Mouse (Mus musculus) forebrain, embryonic 16.5 days (tissue): ENCODE data around the gene Car10. TPM values are rescaled to one million over a fixed set of nuclear protein-coding genes. Genes with fewer than 3 reads are reported as not detected.
A peak's percentile ranks its signal among the peaks of the same experiment; 100 is the strongest.

ENCODE experiments used
- ATAC-seq: fragments of 200-750 bp; cut with Nextera tagmentation; 2 replicates; pipeline ENCODE4 v1.8.0; 2017; ENCODE audit warnings: mild to moderate bottlenecking, moderate library complexity
- H3K27ac ChIP-seq: fragments of 300-500 bp; sonication (generic); 2 replicates; pipeline ENCODE4 v1.5.1; 2014; ENCODE audit warnings: low read length, control low read depth
- H3K27me3 ChIP-seq: fragments of 300-500 bp; sonication (generic); replicated peaks from 2 replicates; pipeline ENCODE4 v1.6.1; 2014; ENCODE audit warnings: low read length; ENCODE audit not compliant: control insufficient read depth, insufficient read depth
- H3K36me3 ChIP-seq: fragments of 300-500 bp; sonication (generic); 2 replicates; pipeline ENCODE4 v1.6.1; 2014; ENCODE audit not compliant: control insufficient read depth, insufficient read depth
- H3K4me1 ChIP-seq: fragments of 300-500 bp; sonication (generic); replicated peaks from 2 replicates; pipeline ENCODE4 v1.6.1; 2014; ENCODE audit warnings: low read length; ENCODE audit not compliant: control insufficient read depth, insufficient read depth
- H3K4me2 ChIP-seq: fragments of 300-500 bp; sonication (generic); 2 replicates; pipeline ENCODE4 v1.6.1; 2014; ENCODE audit warnings: mild to moderate bottlenecking, low read length, control low read depth
- H3K4me3 ChIP-seq: fragments of 300-500 bp; sonication (generic); replicated peaks from 2 replicates; pipeline ENCODE4 v1.5.1; 2014; ENCODE audit warnings: mild to moderate bottlenecking, low read length, control low read depth
- H3K9ac ChIP-seq: fragments of 300-500 bp; sonication (generic); replicated peaks from 2 replicates; pipeline ENCODE4 v1.6.1; 2014; ENCODE audit warnings: low read depth, low read length, control low read depth
- H3K9me3 ChIP-seq: fragments of 300-500 bp; sonication (generic); 2 replicates; pipeline ENCODE4 v1.6.1; 2016; ENCODE audit warnings: low read length; ENCODE audit not compliant: control insufficient read depth
- WGBS: fragments of 180-500 bp; shearing (Covaris S2); extraction: QIAGEN DNeasy Blood & Tissue Kit; methylation state at CpG from one replicate; pipeline ENCODE4 v1.1.7; 2014; 5-methylcytosine and 5-hydroxymethylcytosine counted together
- polyA plus RNA-seq: library from polyadenylated mRNA; unstranded; fragments of >200 nt; fragmentation: Nextera tagmentation; extraction: Ambion mirVana; gene quantifications from 2 replicates; pipeline ENCODE4 v1.2.1, GENCODE M21; 2015

The Car10 gene
- polyA plus RNA-seq, 1 experiment from 2014 or later = 18.6 TPM

- H3K4me3 ChIP-seq = no peak overlapping the region
- H3K4me1 ChIP-seq = no peaks in the 10 kb centered on the region
- no peak overlapping the region for H3K27ac ChIP-seq
- no peak overlapping the region for H3K9ac ChIP-seq
- no peaks in the 10 kb centered on the region for H3K27me3 ChIP-seq
- ATAC-seq = no peak
- H3K36me3 ChIP-seq = no peaks in the 10 kb centered on the region
- 89% methylated on average over 3 of the region's 3 CpGs for WGBS
- H3K4me2 ChIP-seq = no peak overlapping the region
- H3K9me3 ChIP-seq = no peaks in the 10 kb centered on the region
Measured at GRCm38 (mm10) chr11:93590652-93591051, 492.8 kb downstream of the Car10 start.

- H3K9ac ChIP-seq = no peak overlapping the region
- peak; percentile 20; the same call in 1 of the 2 replicates for ATAC-seq
- no peak overlapping the region for H3K27ac ChIP-seq
- H3K9me3 ChIP-seq = no peaks in the 10 kb centered on the region
- H3K4me2 ChIP-seq = no peak overlapping the region
- WGBS = 37% methylated on average over 2 of the region's 2 CpGs
- no peaks in the 10 kb centered on the region for H3K27me3 ChIP-seq
- H3K4me1 ChIP-seq = no peaks in the 10 kb centered on the region
- H3K4me3 ChIP-seq = no peak overlapping the region
- no peaks in the 10 kb centered on the region for H3K36me3 ChIP-seq
Measured at GRCm38 (mm10) chr11:93594033-93594432, 496.2 kb downstream of the Car10 start.

GRCm38 (mm10) chr11:93598175-93598574 is 500.3 kb downstream of the Car10 start:
- H3K36me3 ChIP-seq = no peaks in the 10 kb centered on the region
- H3K4me3 ChIP-seq = no peak overlapping the region
- no peak overlapping the region for H3K4me2 ChIP-seq
- 61% methylated on average over 4 of the region's 4 CpGs for WGBS
- H3K27ac ChIP-seq = no peak overlapping the region
- no peaks in the 10 kb centered on the region for H3K27me3 ChIP-seq
- no peaks in the 10 kb centered on the region for H3K4me1 ChIP-seq
- H3K9me3 ChIP-seq = no peaks in the 10 kb centered on the region
- no peak overlapping the region for H3K9ac ChIP-seq
- no peak for ATAC-seq

- no peak overlapping the region for H3K4me2 ChIP-seq
- ATAC-seq = no peak
- H3K27me3 ChIP-seq = no peaks in the 10 kb centered on the region
- H3K36me3 ChIP-seq = no peaks in the 10 kb centered on the region
- H3K27ac ChIP-seq = no peak overlapping the region
- H3K4me1 ChIP-seq = no peaks in the 10 kb centered on the region
- no peaks in the 10 kb centered on the region for H3K9me3 ChIP-seq
- H3K4me3 ChIP-seq = no peak overlapping the region
- 86% methylated on average over 3 of the region's 3 CpGs for WGBS
- H3K9ac ChIP-seq = no peak overlapping the region
Measured at GRCm38 (mm10) chr11:93599755-93600154, 501.9 kb downstream of the Car10 start.

GRCm38 (mm10) chr11:93603575-93603974 is 505.7 kb downstream of the Car10 start:
- H3K4me1 ChIP-seq = no peaks in the 10 kb centered on the region
- H3K27ac ChIP-seq = no peak overlapping the region
- no peaks in the 10 kb centered on the region for H3K36me3 ChIP-seq
- WGBS = 70% methylated on average over 1 of the region's 1 CpGs
- H3K27me3 ChIP-seq = no peaks in the 10 kb centered on the region
- no peak overlapping the region for H3K4me3 ChIP-seq
- H3K4me2 ChIP-seq = no peak overlapping the region
- H3K9me3 ChIP-seq = no peaks in the 10 kb centered on the region
- no peak overlapping the region for H3K9ac ChIP-seq
- no peak for ATAC-seq

- Histone ChIP-seq H3K9me3 (no peaks in the 10 kb centered on the region), H3K27me3 (no peaks in the 10 kb centered on the region), H3K9ac (no peak overlapping the region), H3K4me1 (no peaks in the 10 kb centered on the region), H3K36me3 (no peaks in the 10 kb centered on the region), H3K4me2 (no peak overlapping the region), H3K27ac (no peak overlapping the region), H3K4me3 (no peak overlapping the region)
- ATAC-seq = no peak
- WGBS = 76% methylated on average over 1 of the region's 1 CpGs
Measured at GRCm38 (mm10) chr11:93607111-93607510, 509.3 kb downstream of the Car10 start.

- no peak for ATAC-seq
- H3K27me3 ChIP-seq = no peaks in the 10 kb centered on the region
- WGBS = 30% methylated on average over 7 of the region's 7 CpGs
- H3K9me3 ChIP-seq = no peaks in the 10 kb centered on the region
- H3K27ac ChIP-seq = no peak overlapping the region
- no peaks in the 10 kb centered on the region for H3K4me1 ChIP-seq
- H3K4me3 ChIP-seq = no peak overlapping the region
- no peak overlapping the region for H3K9ac ChIP-seq
- H3K4me2 ChIP-seq = no peak overlapping the region
- H3K36me3 ChIP-seq = no peaks in the 10 kb centered on the region
Measured at GRCm38 (mm10) chr11:93608716-93609115, 510.9 kb downstream of the Car10 start.

- Histone ChIP-seq H3K27me3 (no peaks in the 10 kb centered on the region), H3K4me1 (no peaks in the 10 kb centered on the region), H3K27ac (no peak overlapping the region), H3K4me2 (no peak overlapping the region), H3K36me3 (no peaks in the 10 kb centered on the region), H3K9me3 (no peaks in the 10 kb centered on the region), H3K4me3 (no peak overlapping the region), H3K9ac (no peak overlapping the region)
- 76% methylated on average over 4 of the region's 4 CpGs for WGBS
- ATAC-seq = no peak
Measured at GRCm38 (mm10) chr11:93612071-93612470, 514.2 kb downstream of the Car10 start.

GRCm38 (mm10) chr11:93614851-93615250 is 517.0 kb downstream of the Car10 start:
- Histone ChIP-seq H3K36me3 (no peaks in the 10 kb centered on the region), H3K4me1 (no peaks in the 10 kb centered on the region), H3K27me3 (no peaks in the 10 kb centered on the region), H3K9me3 (no peaks in the 10 kb centered on the region), H3K27ac (no peak overlapping the region), H3K9ac (no peak overlapping the region), H3K4me2 (no peak overlapping the region), H3K4me3 (no peak overlapping the region)
- ATAC-seq = no peak

GRCm38 (mm10) chr11:93623605-93624004 is 525.8 kb downstream of the Car10 start:
- no peaks in the 10 kb centered on the region for H3K27me3 ChIP-seq
- H3K4me3 ChIP-seq = no peak overlapping the region
- 87% methylated on average over 5 of the region's 5 CpGs for WGBS
- H3K27ac ChIP-seq = no peak overlapping the region
- H3K9ac ChIP-seq = no peak overlapping the region
- H3K4me2 ChIP-seq = no peak overlapping the region
- H3K4me1 ChIP-seq = no peaks in the 10 kb centered on the region
- ATAC-seq = no peak
- no peaks in the 10 kb centered on the region for H3K36me3 ChIP-seq
- no peaks in the 10 kb centered on the region for H3K9me3 ChIP-seq
